Mouse (Mus musculus) kidney, embryonic 15.5 days (tissue): ENCODE measurements around the gene Arhgap31. TPM values are rescaled to one million over a fixed set of nuclear protein-coding genes. Genes with fewer than 3 reads are reported as not detected.
A peak's percentile ranks its signal among the peaks of the same experiment; 100 is the strongest.
"Not testable (repeated sequence)": the region's sequence is repeated elsewhere in the genome, so short reads cannot be mapped to it uniquely, and the experiment has no call there.

Experiments
- ATAC-seq: fragments of 200-750 bp; cut with Nextera tagmentation; replicated peaks from 2 replicates; pipeline ENCODE4 v1.8.0; 2017; ENCODE audit warnings: moderate TSS enrichment; ENCODE audit not compliant: low FRiP score
- H3K27ac ChIP-seq: fragments of 300-500 bp; sonication (generic); 2 replicates; pipeline ENCODE4 v1.5.1; 2015; ENCODE audit warnings: mild to moderate bottlenecking, inconsistent platforms
- H3K27me3 ChIP-seq: fragments of 300-500 bp; sonication (generic); 2 replicates; pipeline ENCODE4 v1.6.1; 2015; ENCODE audit warnings: inconsistent platforms
- H3K36me3 ChIP-seq: fragments of 300-500 bp; sonication (generic); 2 replicates; pipeline ENCODE4 v1.6.1; 2015; ENCODE audit warnings: inconsistent platforms
- H3K4me1 ChIP-seq: fragments of 300-500 bp; sonication (generic); 2 replicates; pipeline ENCODE4 v1.6.1; 2015; ENCODE audit warnings: inconsistent platforms
- H3K4me2 ChIP-seq: fragments of 300-500 bp; sonication (generic); 2 replicates; pipeline ENCODE4 v1.6.1; 2015; ENCODE audit warnings: moderate library complexity, mild to moderate bottlenecking, inconsistent platforms
- H3K4me3 ChIP-seq: fragments of 300-500 bp; sonication (generic); replicated peaks from 2 replicates; pipeline ENCODE4 v1.5.1; 2015; ENCODE audit warnings: mild to moderate bottlenecking, inconsistent platforms
- H3K9ac ChIP-seq: fragments of 300-500 bp; sonication (generic); 2 replicates; pipeline ENCODE4 v1.6.1; 2015; ENCODE audit warnings: mild to moderate bottlenecking, inconsistent platforms
- H3K9me3 ChIP-seq: fragments of 300-500 bp; sonication (generic); replicated peaks from 2 replicates; pipeline ENCODE4 v1.6.1; 2016; ENCODE audit warnings: inconsistent platforms
- WGBS: fragments of 180-500 bp; shearing (Covaris S2); methylation state at CpG from one replicate; pipeline ENCODE4 v1.1.7; 2015; ENCODE audit warnings: mixed read lengths; 5-methylcytosine and 5-hydroxymethylcytosine counted together
- polyA plus RNA-seq: library from polyadenylated mRNA; unstranded; fragments of >200 nt; fragmentation: Nextera tagmentation; extraction: Ambion mirVana; gene quantifications from 2 replicates; pipeline ENCODE4 v1.2.1, GENCODE M21; 2015

Arhgap31 gene
- polyA plus RNA-seq, 1 experiment from 2014 or later = 12.6 TPM

DNA sequence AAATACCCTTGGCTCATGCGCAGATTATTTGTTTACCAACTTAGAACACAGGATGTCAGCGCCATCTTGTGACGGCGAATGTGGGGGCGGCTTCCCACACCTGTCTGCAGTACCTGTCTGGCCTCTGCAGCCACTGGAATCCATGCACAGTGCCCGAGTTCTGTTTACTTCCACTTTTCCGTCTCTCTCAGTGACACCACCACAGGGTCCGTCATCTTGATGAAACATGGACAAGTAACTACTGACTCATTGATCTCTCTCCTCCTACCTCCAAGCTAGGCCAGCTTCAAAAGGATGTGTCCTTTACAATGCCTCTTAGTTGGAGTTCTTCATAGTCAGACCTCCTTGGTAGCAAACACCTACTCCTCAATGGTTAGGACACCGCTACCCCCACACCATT lies 8.3 kb upstream of the Arhgap31 start:
- Histone ChIP-seq H3K36me3 (no peaks in the 10 kb centered on the region), H3K4me3 (no peak overlapping the region), H3K4me1 (no peaks in the 10 kb centered on the region), H3K4me2 (no peak overlapping the region), H3K27ac (no peak overlapping the region), H3K9me3 (no peaks in the 10 kb centered on the region), H3K9ac (no peak overlapping the region), H3K27me3 (no peaks in the 10 kb centered on the region)
- 92% methylated on average over 9 of the region's 9 CpGs for WGBS
- ATAC-seq = no peak

DNA sequence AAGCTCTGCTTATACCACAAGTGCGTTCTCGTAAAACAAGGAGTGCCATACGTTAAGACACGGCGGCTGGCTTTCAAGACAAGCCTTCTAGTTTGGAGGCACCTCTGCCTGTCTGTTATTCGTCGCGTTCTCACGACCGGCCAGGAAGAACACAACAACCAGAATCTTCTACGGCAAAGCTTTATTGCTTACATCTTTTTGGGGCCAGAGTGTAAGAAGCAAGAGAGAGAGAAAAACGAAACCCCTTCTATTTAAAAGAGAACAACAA lies 1.1 kb upstream of the Arhgap31 start:
- not testable (repeated sequence) for ATAC-seq, H3K27me3 ChIP-seq, H3K9ac ChIP-seq, H3K36me3 ChIP-seq, H3K9me3 ChIP-seq
- H3K4me2 ChIP-seq = peak overlapping the region; percentile 87
- peak overlapping the region; percentile 21 for H3K4me3 ChIP-seq
- 33% methylated on average over 11 of the region's 12 CpGs for WGBS
- H3K27ac ChIP-seq = peak overlapping the region; percentile 95; the same call in 1 of the 2 replicates
- peaks cover 21% of the 10 kb centered on the region for H3K4me1 ChIP-seq

DNA sequence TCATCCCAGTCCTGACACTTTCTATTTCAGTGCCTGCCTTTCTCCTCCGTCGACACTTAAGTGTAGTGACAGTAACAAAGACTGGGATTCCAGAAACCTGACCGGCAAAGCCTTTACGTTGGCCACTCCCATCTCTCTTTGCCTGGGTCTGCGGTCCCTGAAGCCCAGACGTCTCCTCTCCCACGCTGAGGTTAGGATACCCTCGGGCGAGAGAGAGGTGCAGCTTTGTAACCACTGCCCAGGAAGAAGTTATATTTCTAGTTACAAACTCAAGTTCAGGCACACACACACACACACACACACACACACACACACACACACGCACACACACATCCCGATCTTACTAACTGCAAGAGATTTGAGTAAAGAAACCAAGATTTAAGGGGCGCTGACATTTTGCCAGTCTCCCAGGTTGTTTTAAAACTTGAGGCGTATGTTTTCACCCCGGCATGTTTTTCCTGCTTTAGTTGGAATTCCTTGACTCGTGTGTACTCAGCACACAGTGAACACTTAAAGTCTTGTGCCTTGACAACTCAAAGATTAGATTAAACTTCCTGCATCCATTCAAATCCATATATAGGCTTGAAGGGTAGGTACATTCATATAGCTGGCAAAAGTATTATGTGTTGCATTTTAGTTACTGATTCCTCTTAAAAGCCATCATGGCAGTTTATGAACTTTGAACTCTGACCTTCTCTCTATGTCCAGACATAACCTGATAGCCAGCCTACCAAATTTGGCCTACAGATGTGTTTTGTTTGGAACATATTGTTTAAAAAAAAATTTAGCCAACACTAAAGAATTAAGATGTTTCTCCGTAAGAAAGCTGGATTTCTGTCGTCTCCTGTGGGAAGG lies 557 bp upstream of the Arhgap31 start:
- H3K9me3 ChIP-seq = no peaks in the 10 kb centered on the region
- H3K4me3 ChIP-seq = peak overlapping the region; percentile 75
- H3K27me3 ChIP-seq = no peaks in the 10 kb centered on the region
- peak overlapping the region; percentile 95 for H3K27ac ChIP-seq
- H3K36me3 ChIP-seq = no peaks in the 10 kb centered on the region
- H3K4me1 ChIP-seq = peaks cover 21% of the 10 kb centered on the region
- 16% methylated on average over 17 of the region's 17 CpGs for WGBS
- peak overlapping the region; percentile 72 for H3K9ac ChIP-seq
- ATAC-seq = peak; percentile 77
- H3K4me2 ChIP-seq = peak overlapping the region; percentile 87

DNA sequence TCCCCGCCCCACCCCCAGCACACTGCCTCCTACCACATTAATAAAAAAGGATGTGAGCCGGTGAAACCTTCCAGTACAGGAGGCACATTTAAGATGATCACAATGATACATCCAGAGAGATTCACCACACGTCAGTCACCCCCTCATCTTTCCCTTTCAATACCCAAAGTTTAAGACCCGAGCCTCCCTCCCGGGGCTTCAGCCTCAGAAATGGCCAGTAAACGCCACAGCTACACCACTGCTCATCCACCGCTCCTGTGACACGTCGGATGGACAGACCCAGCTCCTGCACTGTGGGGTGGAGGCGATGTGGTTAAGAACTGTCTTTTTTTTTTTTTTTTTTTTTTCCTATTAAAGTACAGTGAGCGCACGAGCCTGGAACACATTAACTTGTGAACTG lies 969 bp downstream of the Arhgap31 start:
- H3K9ac ChIP-seq = peak overlapping the region; percentile 72
- no peaks in the 10 kb centered on the region for H3K36me3 ChIP-seq
- no peak for ATAC-seq
- H3K27me3 ChIP-seq = no peaks in the 10 kb centered on the region
- H3K27ac ChIP-seq = peak overlapping the region; percentile 95
- peak overlapping the region; percentile 87 for H3K4me2 ChIP-seq
- H3K4me3 ChIP-seq = peak overlapping the region; percentile 75
- H3K4me1 ChIP-seq = peaks cover 21% of the 10 kb centered on the region
- no peaks in the 10 kb centered on the region for H3K9me3 ChIP-seq
- WGBS = 5% methylated on average over 12 of the region's 12 CpGs

DNA sequence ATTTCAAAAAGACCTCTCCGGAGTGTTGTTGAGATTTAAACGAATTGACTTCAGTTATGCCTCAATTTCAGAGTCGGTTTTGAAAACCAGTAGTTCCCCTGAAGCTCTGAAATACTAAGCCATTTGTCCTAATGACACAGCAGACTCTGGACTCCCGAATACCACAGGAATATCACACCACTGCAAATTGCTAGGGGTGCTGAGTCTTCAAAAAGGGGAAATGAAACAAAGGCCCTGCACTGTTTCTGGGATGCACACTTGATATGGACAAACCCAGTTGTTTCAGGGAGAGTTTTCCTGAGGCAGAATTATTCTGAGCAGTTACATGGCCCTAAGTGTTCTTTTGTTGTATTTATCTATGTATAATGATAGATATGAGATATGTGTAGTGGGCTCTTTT lies 1.8 kb downstream of the Arhgap31 start:
- Histone ChIP-seq H3K4me3 (peak overlapping the region; percentile 75), H3K27ac (no peak overlapping the region)
- 30% methylated on average over 4 of the region's 4 CpGs for WGBS

DNA sequence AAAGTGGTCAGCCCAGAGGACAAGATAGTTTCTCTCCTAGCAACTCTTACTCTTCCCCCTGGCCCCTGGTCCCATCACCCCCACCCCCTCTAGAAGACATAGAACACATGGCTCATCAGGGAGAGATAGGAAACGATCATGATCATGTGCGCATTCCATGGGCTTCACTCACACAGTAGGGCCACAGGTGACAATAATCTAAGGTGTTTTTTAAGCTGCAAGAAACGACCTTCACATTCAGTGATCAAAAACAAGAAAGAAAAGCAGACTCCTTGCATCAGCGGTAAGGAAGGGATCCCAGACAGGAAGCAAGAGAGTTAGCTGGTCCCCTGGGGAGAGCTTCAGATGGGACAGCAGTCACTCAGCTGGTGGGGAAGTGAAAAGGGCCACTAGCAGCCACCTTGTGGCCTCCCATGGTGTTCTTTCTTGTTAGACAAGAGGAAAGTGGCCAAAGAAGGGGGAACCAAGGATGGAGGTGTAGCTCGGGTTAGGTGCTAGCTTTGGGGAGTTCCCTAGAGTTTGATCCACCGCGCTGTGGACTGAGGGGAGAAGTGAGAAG lies 4.0 kb downstream of the Arhgap31 start:
- H3K27ac ChIP-seq = no peak overlapping the region
- H3K36me3 ChIP-seq = no peaks in the 10 kb centered on the region
- H3K9me3 ChIP-seq = no peaks in the 10 kb centered on the region
- ATAC-seq = no peak
- no peak overlapping the region for H3K4me3 ChIP-seq
- 0 out of 2 replicates have a peak overlapping the region, but pooled peaks have one; percentile 1 for H3K4me2 ChIP-seq
- WGBS = 70% methylated on average over 7 of the region's 7 CpGs
- no peak overlapping the region for H3K9ac ChIP-seq
- peaks cover 29% of the 10 kb centered on the region for H3K4me1 ChIP-seq
- H3K27me3 ChIP-seq = no peaks in the 10 kb centered on the region

More for the DNA sequence above, 1.8 kb downstream of the Arhgap31 start:
- Histone ChIP-seq H3K27me3 (no peaks in the 10 kb centered on the region), H3K9ac (0 out of 2 replicates have a peak overlapping the region, but pooled peaks have one; percentile 9), H3K36me3 (no peaks in the 10 kb centered on the region), H3K4me2 (peak overlapping the region; percentile 87), H3K9me3 (no peaks in the 10 kb centered on the region), H3K4me1 (peaks cover 25% of the 10 kb centered on the region)
- ATAC-seq = no peak

DNA sequence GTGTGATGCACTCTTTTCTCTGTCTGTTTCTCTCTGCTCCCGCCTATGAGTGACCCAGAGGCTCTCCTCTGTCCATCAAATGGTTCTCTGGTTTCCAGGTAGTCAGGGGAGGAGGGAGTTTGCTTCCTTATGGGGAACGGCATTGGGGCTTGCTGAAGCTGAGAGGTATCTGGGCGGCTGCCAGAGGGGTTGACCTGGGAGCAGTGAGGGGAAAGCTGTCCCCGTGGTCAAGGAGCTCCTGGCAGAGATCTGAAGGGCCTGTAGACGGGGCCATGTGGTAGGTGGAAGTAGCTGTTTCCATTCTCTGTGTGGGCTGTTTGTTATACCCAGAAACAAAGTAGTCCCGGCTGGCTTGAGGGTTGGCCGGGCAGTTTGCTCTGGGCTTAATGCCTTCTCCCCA lies 6.3 kb downstream of the Arhgap31 start:
- WGBS = 60% methylated on average over 7 of the region's 7 CpGs
- Histone ChIP-seq H3K27ac (no peak overlapping the region), H3K36me3 (no peaks in the 10 kb centered on the region), H3K4me3 (no peak overlapping the region), H3K9me3 (no peaks in the 10 kb centered on the region), H3K27me3 (no peaks in the 10 kb centered on the region), H3K4me1 (peaks cover 19% of the 10 kb centered on the region), H3K4me2 (no peak overlapping the region), H3K9ac (no peak overlapping the region)
- no peak for ATAC-seq

DNA sequence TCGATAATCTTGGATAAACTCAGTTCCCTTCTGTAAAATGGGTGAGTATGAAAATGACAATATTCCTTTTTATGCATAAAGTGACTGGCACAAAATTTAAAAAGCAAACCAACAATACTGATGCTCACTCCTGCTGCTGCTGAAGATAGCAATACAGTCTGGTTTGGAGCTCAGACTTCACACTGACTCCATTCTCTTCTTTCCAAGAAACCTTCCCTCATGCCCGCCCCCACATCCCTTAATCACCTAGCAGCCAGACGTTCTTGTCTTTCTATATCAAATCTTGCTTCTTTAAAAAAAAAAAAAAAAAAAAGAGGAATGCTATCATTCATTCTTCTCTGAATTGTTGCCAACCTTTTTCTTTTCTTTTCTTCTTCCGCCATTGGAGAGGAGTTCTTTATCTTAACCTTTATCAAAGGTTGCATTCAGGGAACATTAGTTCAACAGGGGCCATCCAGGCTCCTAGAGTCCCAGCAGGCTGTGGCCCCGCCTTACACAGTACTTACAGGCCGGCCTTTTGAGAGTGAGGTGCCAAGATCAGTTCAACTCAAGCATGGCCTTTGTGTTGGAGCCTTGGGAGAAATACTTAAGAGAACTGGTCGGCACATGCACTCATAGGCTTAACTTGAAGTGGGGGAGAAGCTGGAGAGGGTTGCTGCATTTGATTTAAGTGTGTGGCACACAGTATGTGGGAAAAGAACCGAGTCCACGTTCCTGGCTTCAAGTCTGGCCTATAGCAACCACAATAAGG lies 7.4 kb downstream of the Arhgap31 start:
- ATAC-seq = no peak
- H3K9ac ChIP-seq = no peak overlapping the region
- H3K27me3 ChIP-seq = no peaks in the 10 kb centered on the region
- no peak overlapping the region for H3K27ac ChIP-seq
- H3K4me1 ChIP-seq = peaks cover 19% of the 10 kb centered on the region
- no peaks in the 10 kb centered on the region for H3K9me3 ChIP-seq
- no peak overlapping the region for H3K4me2 ChIP-seq
- no peak overlapping the region for H3K4me3 ChIP-seq
- WGBS = 61% methylated on average over 9 of the region's 9 CpGs
- H3K36me3 ChIP-seq = no peaks in the 10 kb centered on the region

DNA sequence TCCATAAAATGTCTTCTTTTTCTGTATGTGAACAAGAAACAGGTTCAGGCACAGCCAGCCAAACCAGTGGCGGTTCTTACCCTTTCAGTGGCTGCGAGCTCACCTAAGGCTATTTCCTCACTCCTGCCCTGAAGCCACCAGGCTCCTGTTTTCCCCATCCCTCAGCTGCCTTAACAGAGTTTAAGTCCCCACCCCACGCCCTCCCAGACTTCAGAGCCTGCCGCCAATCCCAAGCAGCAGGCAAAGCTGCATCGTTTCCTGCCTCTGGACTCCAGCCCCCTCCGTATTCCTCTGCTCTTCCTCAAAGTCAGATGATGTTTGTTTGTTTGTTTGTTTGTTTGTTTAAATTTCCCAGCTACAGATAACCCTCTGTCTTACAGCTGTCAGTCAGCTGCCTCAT lies 9.6 kb downstream of the Arhgap31 start:
- ATAC-seq = no peak
- no peak overlapping the region for H3K9ac ChIP-seq
- no peak overlapping the region for H3K27ac ChIP-seq
- 60% methylated on average over 6 of the region's 6 CpGs for WGBS
- H3K4me1 ChIP-seq = peaks cover 17% of the 10 kb centered on the region
- H3K4me3 ChIP-seq = no peak overlapping the region
- no peak overlapping the region for H3K4me2 ChIP-seq
- no peaks in the 10 kb centered on the region for H3K9me3 ChIP-seq
- no peaks in the 10 kb centered on the region for H3K36me3 ChIP-seq
- no peaks in the 10 kb centered on the region for H3K27me3 ChIP-seq

DNA sequence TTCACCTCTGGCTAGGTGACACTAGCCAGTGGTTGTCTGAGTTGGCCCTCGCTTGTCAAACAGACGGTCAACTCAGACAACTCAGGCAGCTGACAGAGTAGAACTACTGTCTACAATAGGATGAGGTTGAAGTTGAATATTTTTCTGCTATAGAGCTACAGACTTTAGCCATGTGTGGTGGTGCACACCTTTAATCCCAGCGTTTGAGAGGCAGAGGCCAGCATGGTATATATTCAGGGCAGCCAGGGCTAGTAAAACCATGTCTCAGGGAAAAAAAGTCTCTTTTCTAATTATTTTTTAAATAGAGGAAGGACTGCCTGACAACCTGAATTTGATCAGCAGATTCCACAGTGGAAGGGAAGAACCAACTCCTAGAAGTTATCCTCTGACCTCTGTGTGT lies 10.8 kb downstream of the Arhgap31 start:
- 79% methylated on average over 3 of the region's 3 CpGs for WGBS
- Histone ChIP-seq H3K9me3 (no peaks in the 10 kb centered on the region), H3K27ac (0 out of 2 replicates have a peak overlapping the region, but pooled peaks have one; percentile 15), H3K4me2 (peak overlapping the region; percentile 16; the same call in 1 of the 2 replicates), H3K9ac (no peak overlapping the region), H3K4me3 (no peak overlapping the region), H3K27me3 (no peaks in the 10 kb centered on the region), H3K36me3 (no peaks in the 10 kb centered on the region), H3K4me1 (peaks cover 17% of the 10 kb centered on the region)
- no peak for ATAC-seq

DNA sequence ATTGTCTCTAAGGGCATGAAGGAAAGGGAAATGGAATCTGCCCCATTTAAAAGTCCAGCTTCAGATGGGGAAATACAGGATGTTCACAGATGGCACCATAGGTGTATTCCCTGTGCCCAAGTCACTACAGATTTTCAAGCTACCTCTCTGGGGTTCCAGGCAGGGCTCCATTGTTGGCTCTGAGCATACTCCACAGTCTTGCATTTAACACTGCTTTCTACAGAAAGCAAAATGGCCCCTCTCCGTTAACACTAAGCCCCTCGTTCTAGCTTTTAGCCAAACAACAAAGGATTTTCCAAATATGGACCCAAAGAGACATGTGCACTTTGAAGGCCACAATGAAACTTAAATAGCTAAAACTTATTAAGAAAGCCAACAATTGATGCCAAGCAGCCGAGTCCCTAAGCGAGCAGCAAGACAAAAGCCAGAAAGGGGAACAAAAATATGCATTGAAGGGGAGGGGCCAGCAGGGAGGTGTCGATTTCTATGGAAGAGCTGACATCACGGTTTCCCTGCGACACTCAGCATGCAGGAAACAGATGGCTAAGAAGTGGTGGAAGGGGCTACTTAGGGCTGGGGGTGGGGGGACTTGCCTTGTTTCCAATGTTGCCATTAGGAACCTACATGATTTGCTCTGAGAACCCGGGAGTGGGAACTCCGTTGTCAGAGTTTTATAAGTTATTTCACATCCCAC lies 11.4 kb downstream of the Arhgap31 start:
- H3K27ac ChIP-seq = peak overlapping the region; percentile 48; the same call in 1 of the 2 replicates
- no peak overlapping the region for H3K9ac ChIP-seq
- ATAC-seq = no peak

More for the DNA sequence above, 11.4 kb downstream of the Arhgap31 start:
- H3K4me3 ChIP-seq = no peak overlapping the region
- no peaks in the 10 kb centered on the region for H3K36me3 ChIP-seq
- no peaks in the 10 kb centered on the region for H3K9me3 ChIP-seq
- peak overlapping the region; percentile 16; the same call in 1 of the 2 replicates for H3K4me2 ChIP-seq
- peaks cover 13% of the 10 kb centered on the region for H3K4me1 ChIP-seq
- WGBS = 51% methylated on average over 9 of the region's 9 CpGs
- H3K27me3 ChIP-seq = no peaks in the 10 kb centered on the region
